Mouse (Mus musculus) cerebellum, postnatal 4 days (tissue): ENCODE results near the gene Arl4d.
A peak's percentile ranks its signal among the peaks of the same experiment; 100 is the strongest.
"Not testable (repeated sequence)": the region's sequence is repeated elsewhere in the genome, so short reads cannot be mapped to it uniquely, and the experiment has no call there.

Source experiments
- DNase-seq, 2 experiments: peaks; one replicate each; pipeline ENCODE4 v3.0.0; 2022; ENCODE audit warnings: low spot score in 2 of 2, mixed read lengths in 1 of 2

Arl4d gene

DNA sequence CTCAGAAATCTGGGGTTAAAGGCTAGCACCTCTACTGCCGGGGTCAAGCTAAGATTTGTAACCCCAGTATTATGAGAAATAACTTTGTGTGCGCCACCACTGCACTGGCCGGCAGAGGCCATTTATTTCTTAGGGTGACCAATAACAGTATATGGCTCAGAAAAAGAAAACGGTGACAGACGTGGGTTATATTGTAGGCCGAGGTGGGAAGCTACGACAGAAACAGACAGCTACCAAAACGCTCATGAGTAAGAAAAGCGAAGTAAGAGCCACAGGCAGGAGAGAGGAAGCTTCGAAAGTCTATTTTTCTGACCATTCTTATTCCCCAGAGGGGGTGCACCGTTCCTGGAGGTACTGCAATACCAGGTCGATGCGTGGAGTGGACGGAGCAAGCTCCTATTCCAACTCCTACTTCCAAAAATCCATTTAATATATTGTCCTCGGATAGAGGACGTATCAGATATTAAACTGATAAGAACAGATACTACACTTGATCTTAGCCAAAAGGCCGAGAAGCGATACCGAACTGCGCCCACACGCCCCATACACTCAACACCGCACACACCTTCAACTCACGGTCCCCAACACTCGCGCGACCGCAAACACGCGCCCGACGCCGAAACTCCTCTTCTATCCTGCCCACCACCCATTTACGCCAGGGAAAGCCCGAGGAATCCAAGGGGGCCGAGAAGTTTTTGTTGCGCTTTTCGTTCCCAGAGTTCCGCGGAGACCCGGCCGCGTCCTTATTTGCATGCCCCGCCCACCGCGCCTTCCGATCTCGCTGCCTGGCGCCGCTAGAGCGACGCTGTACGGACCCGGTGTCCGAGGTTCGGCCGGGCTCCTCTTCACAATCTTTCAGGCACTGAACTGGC, 19.7 kb upstream of the Arl4d start:
- DNase-seq, result peak in 1 of 2 experiments; percentile 63

DNA sequence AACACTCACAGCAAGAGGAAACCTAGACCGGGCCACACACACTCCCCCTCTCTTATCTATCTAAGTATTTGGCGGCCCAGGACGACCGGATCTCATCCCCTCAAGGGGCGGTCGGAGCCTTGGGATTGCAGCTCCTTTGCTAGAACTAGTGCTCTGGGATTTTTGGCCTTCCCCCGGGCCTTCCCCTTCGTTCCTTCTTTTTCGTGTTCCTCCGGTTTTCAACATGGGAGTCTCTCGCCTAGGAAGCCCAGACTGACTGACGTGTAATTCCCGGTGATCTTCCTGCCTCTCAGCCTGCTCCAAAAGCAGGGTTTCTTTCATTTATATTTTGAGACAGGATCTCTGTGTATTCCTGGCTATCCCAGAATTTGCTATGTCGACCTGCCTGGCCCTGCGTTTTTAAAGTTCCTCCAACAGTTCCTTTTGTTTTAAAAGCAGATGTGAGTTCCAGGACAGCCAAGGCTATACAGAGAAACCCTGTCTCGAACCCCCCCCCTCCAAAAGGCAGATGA, 19.0 kb upstream of the Arl4d start:
- not testable (repeated sequence) for DNase-seq

DNA sequence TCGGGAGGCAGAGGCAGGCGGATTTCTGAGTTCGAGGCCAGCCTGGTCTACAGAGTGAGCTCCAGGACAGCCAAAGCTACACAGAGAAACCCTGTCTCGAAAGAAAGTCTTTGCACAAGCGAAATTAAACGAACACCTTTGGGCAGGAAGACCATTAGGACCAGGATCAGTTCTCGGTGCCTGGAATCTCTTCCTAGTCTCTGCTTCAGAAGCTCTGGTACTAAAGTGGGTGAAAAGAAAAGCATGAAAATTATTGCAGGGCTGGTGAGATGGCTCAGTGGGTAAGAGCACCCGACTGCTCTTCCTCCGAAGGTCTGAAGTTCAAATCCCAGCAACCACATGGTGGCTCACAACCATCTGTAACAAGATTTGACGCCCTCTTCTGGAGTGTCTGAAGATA, 18.2 kb upstream of the Arl4d start:
- not testable (repeated sequence) for DNase-seq

DNA sequence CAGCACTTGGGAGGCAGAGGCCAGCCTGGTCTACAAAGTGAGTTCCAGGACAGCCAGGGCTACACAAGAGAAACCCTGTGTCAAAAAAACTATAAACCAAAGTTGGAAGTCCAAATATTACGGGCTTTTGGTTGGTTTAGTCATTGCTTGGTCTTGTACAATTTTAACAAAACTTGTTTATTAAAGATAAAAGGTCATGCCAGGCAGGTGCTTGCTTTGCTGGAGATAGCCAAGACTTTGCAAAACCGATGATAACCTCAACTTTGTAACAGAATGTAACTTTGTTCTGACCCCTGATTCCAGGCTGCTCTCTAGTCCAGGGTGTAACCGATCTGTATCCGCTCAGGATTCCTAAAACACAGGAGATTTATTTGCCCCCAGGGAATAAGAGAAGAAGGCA, 9.0 kb upstream of the Arl4d start:
- no peak for DNase-seq

DNA sequence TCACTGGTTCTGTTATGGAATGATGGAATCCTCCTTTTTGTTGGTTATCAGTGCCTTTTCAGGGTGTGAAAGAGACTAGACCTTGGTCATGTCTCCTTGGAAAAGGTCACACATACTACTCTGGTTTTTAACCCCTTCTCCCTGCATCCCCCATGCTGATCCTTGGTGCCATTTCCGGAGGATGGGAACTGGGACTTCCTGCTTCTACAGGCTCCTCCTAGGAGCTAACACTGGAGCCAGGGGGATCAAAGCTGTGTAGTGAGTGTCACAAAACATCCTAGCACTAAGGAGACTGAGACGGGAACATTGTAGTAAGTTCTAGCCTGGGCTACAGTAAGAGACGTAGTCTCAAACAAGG, 7.8 kb upstream of the Arl4d start:
- DNase-seq, result no peak

DNA sequence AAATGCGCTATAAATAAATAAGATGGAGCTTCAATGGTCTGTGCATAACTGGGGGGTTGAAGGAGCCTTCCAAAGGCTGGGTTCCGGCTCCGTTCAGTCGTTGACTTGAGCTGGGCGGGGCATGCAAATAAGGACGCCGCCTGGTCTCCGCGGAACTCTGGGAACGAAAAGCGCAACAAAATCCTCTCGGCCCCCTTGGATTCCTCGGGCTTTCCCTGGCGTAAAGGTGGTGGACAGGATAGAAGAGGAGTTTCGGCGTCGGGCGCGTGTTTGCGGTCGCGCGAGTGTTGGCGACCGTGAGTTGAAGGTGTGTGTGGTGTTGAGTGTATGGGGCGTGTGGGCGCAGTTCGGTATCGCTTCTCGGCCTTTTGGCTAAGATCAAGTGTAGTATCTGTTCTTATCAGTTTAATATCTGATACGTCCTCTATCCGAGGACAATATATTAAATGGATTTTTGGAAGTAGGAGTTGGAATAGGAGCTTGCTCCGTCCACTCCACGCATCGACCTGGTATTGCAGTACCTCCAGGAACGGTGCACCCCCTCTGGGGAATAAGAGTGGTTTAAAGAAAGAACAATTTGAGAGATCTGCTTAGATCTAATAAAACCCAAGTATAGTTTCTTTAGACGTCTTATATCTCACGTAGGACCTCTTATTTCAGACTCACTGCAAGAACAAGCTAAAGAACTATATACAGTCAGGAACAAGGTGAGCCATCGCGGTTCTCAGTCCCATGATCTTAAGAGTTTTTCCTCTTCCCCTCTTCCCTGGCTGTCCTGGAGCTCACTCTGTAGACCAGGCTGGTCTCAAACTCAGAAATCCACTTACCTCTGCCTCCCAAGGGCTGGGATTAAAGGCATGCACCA, 7.2 kb upstream of the Arl4d start:
- DNase-seq, result peak; percentile 44 to 77

DNA sequence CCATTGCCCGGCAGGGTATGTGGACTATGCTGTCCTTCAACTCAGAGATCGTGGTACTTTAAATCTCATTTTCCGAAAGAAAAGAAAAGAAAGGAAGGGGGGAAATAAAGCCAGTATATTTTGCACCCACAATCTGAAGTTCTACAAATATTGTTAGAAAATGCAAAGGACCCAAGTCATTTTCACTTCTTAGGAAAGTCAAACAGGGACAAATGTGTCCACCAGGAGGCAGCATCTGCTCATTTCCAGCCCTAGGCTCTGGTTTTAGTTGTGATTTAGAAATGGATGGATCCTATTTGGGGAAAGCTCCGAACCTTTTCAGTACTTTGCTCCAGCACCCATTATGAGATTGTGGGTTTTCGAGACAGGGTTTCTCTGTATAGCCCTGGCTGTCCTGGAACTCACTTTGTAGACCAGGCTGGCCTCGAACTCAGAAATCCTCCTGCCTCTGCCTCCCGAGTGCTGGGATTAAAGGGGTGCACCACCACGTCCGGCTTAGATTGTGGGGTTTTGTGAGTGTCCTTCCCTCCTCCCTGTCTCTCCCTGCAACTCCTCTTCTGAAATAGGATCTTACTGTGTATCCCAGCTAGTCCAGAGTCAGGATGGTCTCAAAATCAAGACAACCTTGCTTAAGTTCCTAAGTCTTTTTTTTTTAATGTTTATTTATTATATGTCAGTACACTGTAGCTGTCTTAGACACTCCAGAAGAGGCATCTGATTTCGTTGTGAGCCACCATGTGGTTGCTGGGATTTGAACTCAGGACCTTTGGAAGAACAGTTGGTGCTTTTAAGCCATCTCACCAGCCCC, 6.4 kb upstream of the Arl4d start:
- peak in 1 of 2 experiments; percentile 62 for DNase-seq

DNA sequence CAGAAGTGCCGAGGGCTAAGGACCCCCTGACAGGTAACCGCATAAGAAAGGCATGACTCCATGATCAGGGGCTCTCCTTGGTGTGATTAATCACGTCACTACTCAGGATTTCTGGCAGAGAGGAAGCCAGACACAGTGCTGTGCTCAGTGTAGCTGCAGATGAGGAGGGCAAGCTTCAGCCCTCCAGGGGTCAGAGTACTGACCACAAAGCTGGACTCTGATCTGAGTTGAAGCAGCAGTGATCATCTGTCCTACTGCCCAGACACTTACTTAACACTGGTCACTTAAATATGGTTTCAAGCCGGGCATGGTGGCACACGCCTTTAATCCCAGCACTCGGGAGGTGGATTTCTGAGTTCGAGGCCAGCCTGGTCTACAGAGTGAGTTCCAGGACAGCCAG, 4.2 kb upstream of the Arl4d start:
- no peak for DNase-seq

DNA sequence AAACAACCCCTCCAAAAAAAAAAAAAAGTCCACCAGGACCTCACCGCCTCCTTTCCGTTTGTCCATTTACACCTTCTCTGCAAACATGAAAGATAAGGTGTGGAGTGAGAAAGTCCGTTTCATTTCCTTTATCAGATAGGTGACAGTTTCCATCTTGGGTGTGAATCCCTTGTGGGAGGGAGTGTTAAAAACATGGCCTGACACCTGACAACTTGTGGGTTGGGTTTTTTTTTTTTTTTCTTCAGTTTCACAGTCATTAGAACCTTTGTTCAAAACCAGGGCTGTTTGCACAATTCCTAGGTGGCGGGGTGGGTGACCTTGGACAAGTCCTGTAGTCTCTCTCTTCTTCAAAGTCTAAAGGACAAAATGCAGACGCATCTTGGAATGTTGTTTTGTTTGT, 3.6 kb upstream of the Arl4d start:
- DNase-seq, result no peak

DNA sequence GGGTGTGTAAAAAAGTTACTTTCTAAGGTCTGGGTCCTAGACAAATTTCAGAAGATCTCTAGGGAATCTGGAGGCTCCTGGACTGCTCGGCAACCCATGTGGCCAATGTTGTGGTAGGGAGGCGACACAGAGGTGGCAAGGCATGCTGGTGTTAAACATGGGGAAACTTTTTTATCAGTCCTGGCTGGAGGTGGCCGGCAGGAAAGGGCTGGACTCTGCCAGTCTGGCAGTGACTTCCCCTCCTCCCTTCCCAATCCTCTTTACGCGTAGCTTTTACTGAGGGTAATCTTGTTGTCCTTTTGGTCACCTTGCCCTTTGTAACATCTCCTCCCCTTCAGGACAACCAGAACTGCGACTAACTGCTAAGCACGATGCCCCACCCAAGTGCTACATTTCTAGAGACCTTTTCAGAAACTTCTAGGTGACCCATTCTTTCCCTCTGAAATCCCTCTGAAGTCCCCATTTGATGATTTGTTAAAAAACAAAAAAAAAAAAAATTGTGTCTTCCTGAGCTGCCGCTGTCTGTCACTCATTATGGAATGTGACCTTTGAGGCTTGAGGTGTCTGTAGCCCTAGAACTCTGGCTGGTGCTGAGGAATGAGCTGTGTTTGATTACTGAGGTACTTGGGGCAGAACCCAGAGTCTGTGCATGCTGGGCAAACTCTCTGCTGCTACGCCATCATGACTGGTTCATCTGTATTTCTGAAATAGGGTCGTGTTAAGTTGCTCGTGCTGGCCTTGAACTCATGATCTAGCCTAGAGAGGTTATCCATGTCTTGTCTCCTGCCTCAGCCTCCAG, 1.9 kb upstream of the Arl4d start:
- DNase-seq, result no peak

DNA sequence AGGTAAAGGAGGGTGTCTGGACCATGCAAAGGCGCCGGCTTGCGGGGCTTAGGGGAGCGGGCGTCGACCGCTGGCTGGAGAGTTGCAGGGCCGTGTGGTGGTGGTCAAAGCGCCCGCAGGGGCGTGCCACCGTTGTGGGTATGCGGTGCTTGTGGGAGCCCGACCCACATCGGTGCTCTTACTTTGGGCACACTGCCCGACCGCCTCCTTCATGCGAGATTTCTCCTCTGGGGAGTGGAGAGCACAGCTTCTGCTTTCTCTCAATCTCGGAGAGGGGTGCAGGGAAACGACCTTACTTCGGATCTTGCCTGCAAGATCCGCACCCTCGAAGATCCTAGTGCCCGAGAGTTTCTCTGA, 273 bp downstream of the Arl4d start:
- no peak for DNase-seq

DNA sequence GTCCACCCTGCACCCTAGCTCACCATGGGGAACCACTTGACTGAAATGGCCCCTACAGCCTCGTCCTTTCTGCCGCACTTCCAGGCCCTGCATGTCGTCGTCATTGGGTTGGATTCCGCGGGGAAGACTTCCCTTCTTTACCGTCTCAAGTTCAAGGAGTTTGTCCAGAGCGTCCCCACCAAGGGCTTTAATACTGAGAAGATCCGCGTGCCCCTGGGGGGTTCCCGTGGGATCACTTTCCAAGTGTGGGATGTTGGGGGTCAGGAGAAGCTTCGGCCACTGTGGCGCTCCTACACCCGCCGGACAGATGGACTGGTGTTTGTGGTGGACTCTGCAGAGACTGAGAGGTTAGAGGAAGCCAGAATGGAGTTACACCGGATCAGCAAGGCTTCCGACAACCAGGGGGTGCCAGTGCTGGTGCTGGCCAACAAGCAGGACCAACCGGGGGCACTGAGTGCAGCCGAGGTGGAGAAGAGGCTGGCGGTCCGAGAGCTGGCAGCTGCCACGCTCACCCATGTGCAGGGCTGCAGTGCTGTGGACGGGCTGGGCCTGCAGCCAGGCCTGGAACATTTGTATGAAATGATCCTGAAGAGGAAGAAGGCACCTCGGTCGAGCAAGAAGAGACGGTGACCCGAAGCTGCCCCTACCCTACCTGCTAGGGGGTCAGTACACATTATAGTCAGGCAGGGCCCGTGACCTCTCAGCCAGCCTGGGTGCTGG, 1.4 kb downstream of the Arl4d start:
- DNase-seq, result peak in 1 of 2 experiments; percentile 16

DNA sequence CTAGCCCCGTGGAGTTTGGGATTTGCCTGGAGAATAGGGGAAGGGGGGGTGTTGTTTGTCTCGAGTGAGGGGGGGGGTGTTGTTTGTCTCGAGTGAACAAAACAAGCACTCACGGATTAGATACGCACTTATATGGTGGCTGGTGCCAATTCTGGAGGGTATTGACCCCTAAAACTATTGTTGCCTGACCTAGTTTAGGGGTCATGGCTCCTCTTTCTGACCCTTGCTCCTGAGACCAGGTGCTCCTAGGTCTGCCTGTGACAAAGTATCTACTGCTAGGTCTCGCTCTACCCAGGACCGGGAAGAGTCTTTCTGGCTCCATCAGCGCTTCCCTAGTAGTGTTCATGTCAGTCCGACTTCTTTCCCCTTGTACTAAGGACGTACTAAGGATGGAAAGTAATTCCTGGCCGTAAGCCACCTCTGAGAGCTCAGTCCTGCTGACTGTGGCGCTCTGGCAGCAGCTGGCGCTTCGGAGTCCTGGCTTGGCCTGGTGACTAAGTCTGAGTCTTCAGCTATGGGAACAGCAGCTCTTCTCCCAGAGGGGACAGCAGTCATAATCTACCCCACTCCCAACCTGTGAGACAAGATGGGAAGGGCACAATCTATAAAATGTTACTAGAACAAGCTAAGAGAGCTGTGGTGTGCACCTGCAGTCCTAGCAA, 2.7 kb downstream of the Arl4d start:
- DNase-seq, result peak in 1 of 2 experiments; percentile 18

DNA sequence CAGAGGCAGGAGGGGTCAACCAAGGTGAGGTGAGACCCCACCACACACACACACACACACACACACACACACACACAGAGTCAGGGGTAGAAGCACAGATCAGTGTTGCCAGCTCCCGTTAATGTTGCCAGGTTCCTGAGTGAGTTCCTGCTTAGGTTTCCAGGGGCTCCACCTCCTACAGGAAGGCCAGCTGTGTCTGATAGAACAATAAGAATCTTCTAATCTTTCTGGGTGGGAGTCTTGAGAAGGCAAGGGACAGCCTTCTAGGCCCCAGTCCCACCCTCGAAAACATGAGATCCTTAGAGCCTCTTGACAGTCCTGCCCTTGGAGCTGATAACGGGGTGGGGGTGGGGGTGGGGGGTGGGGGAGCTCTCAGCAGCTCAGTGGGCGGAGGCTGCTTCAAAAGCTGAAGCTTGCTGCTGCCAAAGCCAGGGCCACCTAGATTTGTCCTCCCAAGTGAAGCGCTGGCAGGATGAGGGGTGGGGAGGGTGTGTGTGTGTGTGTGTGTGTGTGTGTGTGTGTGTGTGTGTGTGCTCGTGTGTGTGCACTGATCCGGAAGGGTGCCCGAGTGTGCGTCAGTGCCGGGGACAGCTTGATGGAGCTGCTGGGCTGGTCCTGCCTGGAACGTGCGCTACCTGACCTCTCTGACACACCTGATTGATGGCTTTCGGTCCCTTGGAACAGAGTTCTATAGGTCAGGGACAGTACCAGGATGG, 3.4 kb downstream of the Arl4d start:
- peak in 1 of 2 experiments; percentile 14 for DNase-seq

DNA sequence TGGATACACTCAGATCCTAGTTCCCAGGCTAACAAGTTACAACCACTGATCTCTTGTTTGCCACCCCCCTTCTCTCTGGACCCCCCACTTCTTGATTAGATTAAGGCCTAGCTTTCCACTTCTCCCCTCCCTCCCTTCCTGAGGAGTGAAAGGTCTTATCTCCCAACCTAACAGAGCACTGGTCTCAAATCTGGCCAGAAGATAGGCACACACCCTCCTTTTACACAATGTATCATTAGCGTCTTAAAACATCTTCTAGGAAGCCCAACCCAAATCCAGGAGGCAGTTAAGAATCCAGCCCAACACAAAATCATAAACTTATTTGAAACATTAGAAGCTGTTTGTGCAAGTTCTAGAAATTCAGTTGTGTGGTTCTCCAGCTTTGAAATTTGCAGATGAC, 5.0 kb downstream of the Arl4d start:
- DNase-seq, result no peak

DNA sequence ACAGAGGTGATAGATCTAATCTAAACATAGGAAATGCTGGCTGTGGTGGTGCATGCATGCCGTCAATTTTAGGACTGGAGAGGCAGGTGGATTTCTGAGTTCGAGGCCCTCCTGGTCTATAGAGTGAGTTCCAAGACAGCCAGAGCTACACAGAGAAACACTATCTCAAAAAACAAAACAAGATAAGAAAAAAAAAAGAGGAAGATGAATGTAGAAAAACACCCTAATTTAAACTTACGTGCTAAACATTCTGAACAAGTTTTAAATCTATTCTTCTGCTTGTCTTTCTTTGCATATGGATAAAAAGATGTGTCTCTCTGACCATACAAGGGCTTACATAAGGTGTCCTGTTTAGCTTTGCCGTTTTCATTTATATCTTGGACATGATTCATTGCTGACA, 5.9 kb downstream of the Arl4d start:
- DNase-seq, result no peak

DNA sequence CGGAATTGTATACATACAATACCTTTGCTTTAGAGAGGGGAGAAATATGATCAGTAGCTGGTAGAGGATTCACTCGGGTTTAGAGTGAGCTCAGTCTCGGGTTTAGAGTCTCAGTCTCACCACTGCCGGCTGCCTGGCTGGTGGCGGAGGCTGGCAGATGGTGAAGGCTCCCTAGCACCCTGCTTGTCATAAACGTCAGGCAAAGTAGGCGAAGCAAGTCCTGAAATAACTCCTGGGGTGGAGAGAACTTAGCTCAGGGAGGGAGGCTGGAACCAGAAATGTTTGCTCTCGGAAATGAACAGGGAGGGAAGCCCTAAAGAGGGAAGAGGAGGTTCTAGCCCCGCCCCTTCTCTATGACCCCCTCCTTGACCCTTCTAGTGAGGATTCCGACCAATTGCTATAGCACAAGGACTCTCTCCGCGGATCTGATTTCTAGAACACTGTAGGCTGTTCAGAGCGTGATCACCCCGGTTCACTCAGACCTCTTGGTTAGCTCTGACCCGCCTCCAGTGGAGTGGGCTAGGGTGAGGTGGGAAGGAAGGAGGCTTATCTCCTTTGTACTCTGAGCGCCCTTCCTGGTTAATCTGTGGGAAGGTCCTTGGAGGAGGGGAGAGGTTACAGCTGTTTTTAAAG, 7.8 kb downstream of the Arl4d start:
- no peak for DNase-seq

DNA sequence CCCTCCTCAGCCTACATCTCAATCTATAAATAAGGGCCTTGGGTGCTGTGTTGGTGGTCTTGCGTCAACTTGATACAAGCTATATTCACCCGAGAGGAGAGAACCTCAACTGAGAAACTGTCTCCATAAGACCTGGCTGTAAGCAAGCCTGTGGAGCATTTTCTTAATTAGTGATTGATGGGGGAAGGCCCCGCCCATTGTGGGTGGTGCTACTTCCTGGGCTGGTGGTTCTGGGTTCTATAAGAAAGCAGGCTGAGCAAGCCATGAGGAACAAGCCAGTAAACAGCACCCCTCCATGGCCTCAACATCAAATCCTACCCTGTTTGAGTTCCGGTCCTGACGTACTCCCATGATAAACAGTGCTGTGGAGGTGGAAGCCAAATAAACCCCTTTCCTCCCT, 8.8 kb downstream of the Arl4d start:
- DNase-seq, result no peak

DNA sequence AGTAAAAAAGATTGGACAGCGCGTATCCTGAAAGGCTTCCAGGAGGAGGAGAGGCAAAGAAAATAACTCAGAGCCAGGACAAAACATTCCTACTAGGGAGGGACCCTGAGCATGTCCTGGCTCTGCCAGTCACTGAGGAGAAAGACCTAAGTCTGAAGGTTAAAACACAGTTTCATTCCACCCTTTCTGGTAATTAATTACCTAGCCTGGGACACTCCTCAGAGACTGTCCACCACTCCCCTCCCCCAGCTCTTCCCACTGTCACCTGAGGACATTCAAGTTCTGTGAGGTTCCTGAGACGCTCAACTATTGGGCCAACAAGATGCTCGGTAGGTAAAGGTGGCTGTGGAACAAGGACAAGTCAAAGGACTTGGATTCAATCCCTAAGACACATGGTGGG, 10.0 kb downstream of the Arl4d start:
- DNase-seq, result no peak
